Mouse (Mus musculus) ES-Bruce4 (cell line): ENCODE measurements around the gene B4galt2.

Source experiments
- CTCF ChIP-seq: IDR thresholded peaks from one replicate; pipeline ENCODE4 v1.8.1; 2011; ENCODE audit warnings: low read depth, low read length
- POLR2A ChIP-seq: IDR thresholded peaks from one replicate; pipeline ENCODE4 v1.8.1; 2011; ENCODE audit warnings: low read length; ENCODE audit not compliant: insufficient read depth

- no peak for TF ChIP-seq CTCF
- no peak for TF ChIP-seq POLR2A
These were observed 51.2 kb downstream of the B4galt2 start for GRCm38 (mm10) chr4:117831920-117832691.
